Mouse (Mus musculus) lung, postnatal 0 days (tissue): ENCODE measurements around the gene Gm49403. TPM values are rescaled to one million over a fixed set of nuclear protein-coding genes. Genes with fewer than 3 reads are reported as not detected.

Experiments used
- ATAC-seq: fragments of 200-750 bp; cut with Nextera tagmentation; 2 replicates; pipeline ENCODE4 v1.8.0; 2017; ENCODE audit warnings: moderate library complexity
- DNase-seq: peaks from one replicate; pipeline ENCODE4 v3.0.0-alpha.2; 2016; ENCODE audit warnings: low spot score
- H3K27ac ChIP-seq: fragments of 300-500 bp; sonication (generic); 2 replicates; pipeline ENCODE4 v1.5.1; 2014; ENCODE audit warnings: antibody characterized with exemption, mild to moderate bottlenecking, low read length, mixed read lengths
- H3K27me3 ChIP-seq: fragments of 300-500 bp; sonication (generic); replicated peaks from 2 replicates; pipeline ENCODE4 v1.6.1; 2014; ENCODE audit warnings: low read length, mixed read lengths; ENCODE audit not compliant: insufficient read depth
- H3K36me3 ChIP-seq: fragments of 300-500 bp; sonication (generic); 2 replicates; pipeline ENCODE4 v1.6.1; 2014; ENCODE audit warnings: low read length, mixed read lengths; ENCODE audit not compliant: insufficient read depth
- H3K4me1 ChIP-seq: fragments of 300-500 bp; sonication (generic); 2 replicates; pipeline ENCODE4 v1.6.1; 2014; ENCODE audit warnings: antibody characterized with exemption, low read depth, low read length, mixed read lengths; ENCODE audit not compliant: insufficient read depth
- H3K4me2 ChIP-seq: fragments of 300-500 bp; sonication (generic); replicated peaks from 2 replicates; pipeline ENCODE4 v1.6.1; 2014; ENCODE audit warnings: low read depth, mild to moderate bottlenecking, low read length, moderate library complexity, mixed read lengths
- H3K4me3 ChIP-seq: fragments of 300-500 bp; sonication (generic); 2 replicates; pipeline ENCODE4 v1.5.1; 2014; ENCODE audit warnings: low read depth, low read length
- H3K9ac ChIP-seq: fragments of 300-500 bp; sonication (generic); replicated peaks from 2 replicates; pipeline ENCODE4 v1.6.1; 2014; ENCODE audit warnings: low read depth, mild to moderate bottlenecking
- H3K9me3 ChIP-seq: fragments of 300-500 bp; sonication (generic); 2 replicates; pipeline ENCODE4 v1.6.1; 2016; ENCODE audit warnings: low read length, mixed read lengths
- CTCF ChIP-seq: IDR thresholded peaks from 2 replicates; pipeline ENCODE4 v1.5.1; 2016; ENCODE audit warnings: antibody characterized with exemption, mild to moderate bottlenecking
- EP300 ChIP-seq: IDR thresholded peaks from 2 replicates; pipeline ENCODE4 v1.6.1; 2016; ENCODE audit warnings: antibody characterized with exemption, mild to moderate bottlenecking, control low read depth
- WGBS: fragments of 180-500 bp; shearing (Covaris S2); extraction: QIAGEN DNeasy Blood & Tissue Kit; methylation state at CpG from one replicate; pipeline ENCODE4 v1.1.7; 2014; 5-methylcytosine and 5-hydroxymethylcytosine counted together
- polyA plus RNA-seq: library from polyadenylated mRNA; unstranded; fragments of >200 nt; fragmentation: Nextera tagmentation; extraction: Ambion mirVana; gene quantifications from 2 replicates; pipeline ENCODE4 v1.2.1, GENCODE M21; 2015

Gm49403 gene
- polyA plus RNA-seq, 1 experiment from 2014 or later, result not detected

GRCm38 (mm10) chr19:8899079-8899478 is 15.3 kb downstream of the Gm49403 start:
- H3K9me3 ChIP-seq, result no peaks in the 10 kb centered on the region
- TF ChIP-seq EP300 (no peak), CTCF (no peak)
- WGBS, result 33% methylated on average over 3 of the region's 3 CpGs
- peak overlapping the region; percentile 91; the same call in 1 of the 2 replicates for H3K9ac ChIP-seq
- peak overlapping the region; percentile 92; the same call in 1 of the 2 replicates for H3K4me2 ChIP-seq
- H3K27ac ChIP-seq, result no peak overlapping the region
- no peaks in the 10 kb centered on the region for H3K27me3 ChIP-seq
- peaks cover 3% of the 10 kb centered on the region; the same call in 1 of the 2 replicates for H3K4me1 ChIP-seq
- no peaks in the 10 kb centered on the region for H3K36me3 ChIP-seq
- DNase-seq, result no peak
- ATAC-seq, result no peak
- H3K4me3 ChIP-seq, result no peak overlapping the region

- WGBS, result 90% methylated on average over 5 of the region's 5 CpGs
- ATAC-seq (no peak), DNase-seq (no peak)
- H3K4me3 ChIP-seq, result no peak overlapping the region
- H3K36me3 ChIP-seq, result peaks cover 29% of the 10 kb centered on the region; the same call in 1 of the 2 replicates
- TF ChIP-seq EP300 (no peak), CTCF (no peak)
- H3K27ac ChIP-seq, result no peak overlapping the region
- H3K4me2 ChIP-seq, result no peak overlapping the region
- no peak overlapping the region for H3K9ac ChIP-seq
- H3K4me1 ChIP-seq, result peaks cover 3% of the 10 kb centered on the region; the same call in 1 of the 2 replicates
- no peaks in the 10 kb centered on the region for H3K27me3 ChIP-seq
- H3K9me3 ChIP-seq, result no peaks in the 10 kb centered on the region
These were observed 19.7 kb downstream of the Gm49403 start for GRCm38 (mm10) chr19:8903412-8903811.

GRCm38 (mm10) chr19:8908531-8908930 is 24.8 kb downstream of the Gm49403 start:
- WGBS, result 86% methylated on average over 6 of the region's 6 CpGs
- Histone ChIP-seq H3K4me2 (no peak overlapping the region), H3K9ac (no peak overlapping the region), H3K4me3 (no peak overlapping the region), H3K36me3 (peaks cover 66% of the 10 kb centered on the region), H3K27me3 (no peaks in the 10 kb centered on the region), H3K9me3 (no peaks in the 10 kb centered on the region), H3K4me1 (no peaks in the 10 kb centered on the region), H3K27ac (no peak overlapping the region)
- TF ChIP-seq CTCF (no peak), EP300 (no peak)
- DNase-seq, result no peak
- no peak for ATAC-seq

DNA sequence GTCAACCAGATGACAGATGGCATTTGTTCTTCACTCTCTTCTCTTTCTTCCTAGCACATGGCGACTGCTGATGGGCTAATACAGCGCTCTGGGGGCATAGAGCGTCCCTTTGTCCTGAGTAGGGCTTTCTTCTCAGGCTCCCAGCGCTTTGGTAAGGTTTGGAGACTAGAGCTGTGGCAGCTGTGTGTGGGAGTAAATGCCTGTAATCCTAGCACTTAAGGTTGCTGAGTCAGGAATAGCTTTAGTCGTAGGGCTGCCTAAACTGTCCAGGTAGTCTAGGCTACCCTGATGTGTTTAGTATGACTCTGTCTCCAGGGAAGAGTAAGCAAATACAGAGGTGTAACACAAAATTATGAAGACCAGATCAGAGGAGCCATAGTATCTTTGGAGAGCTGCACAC is 28.1 kb downstream of the Gm49403 start:
- Histone ChIP-seq H3K4me1 (no peaks in the 10 kb centered on the region), H3K27me3 (no peaks in the 10 kb centered on the region)
- 91% methylated on average over 5 of the region's 5 CpGs for WGBS

DNA sequence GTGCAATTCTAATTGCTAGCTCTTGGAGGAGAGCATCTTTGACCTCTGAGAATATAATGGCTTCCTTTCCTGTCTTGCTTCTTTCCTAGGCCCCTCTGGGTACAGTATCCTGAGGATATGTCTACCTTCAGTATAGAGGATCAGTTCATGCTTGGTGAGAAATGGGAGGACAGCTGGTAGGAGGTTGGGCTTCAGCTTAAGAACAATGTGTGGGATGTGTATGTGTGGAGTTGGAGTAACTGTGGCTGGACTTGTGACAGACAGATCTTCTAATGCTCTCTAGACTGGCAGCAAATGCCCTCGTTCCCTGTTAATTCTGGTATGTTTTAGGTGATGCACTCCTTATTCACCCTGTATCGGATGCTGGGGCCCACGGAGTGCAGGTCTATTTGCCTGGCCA is 30.5 kb downstream of the Gm49403 start:
- Histone ChIP-seq H3K9ac (no peak overlapping the region), H3K36me3 (peaks cover 60% of the 10 kb centered on the region), H3K27me3 (no peaks in the 10 kb centered on the region), H3K27ac (no peak overlapping the region), H3K4me1 (no peaks in the 10 kb centered on the region), H3K4me2 (no peak overlapping the region), H3K4me3 (no peak overlapping the region), H3K9me3 (no peaks in the 10 kb centered on the region)
- TF ChIP-seq CTCF (no peak), EP300 (no peak)
- ATAC-seq (no peak), DNase-seq (no peak)
- 95% methylated on average over 3 of the region's 3 CpGs for WGBS

More for the DNA sequence above, 28.1 kb downstream of the Gm49403 start:
- Histone ChIP-seq H3K4me2 (no peak overlapping the region), H3K27ac (no peak overlapping the region), H3K36me3 (peaks cover 81% of the 10 kb centered on the region), H3K9me3 (no peaks in the 10 kb centered on the region), H3K9ac (no peak overlapping the region), H3K4me3 (no peak overlapping the region)
- ATAC-seq (no peak), DNase-seq (no peak)
- TF ChIP-seq EP300 (no peak), CTCF (no peak)

DNA sequence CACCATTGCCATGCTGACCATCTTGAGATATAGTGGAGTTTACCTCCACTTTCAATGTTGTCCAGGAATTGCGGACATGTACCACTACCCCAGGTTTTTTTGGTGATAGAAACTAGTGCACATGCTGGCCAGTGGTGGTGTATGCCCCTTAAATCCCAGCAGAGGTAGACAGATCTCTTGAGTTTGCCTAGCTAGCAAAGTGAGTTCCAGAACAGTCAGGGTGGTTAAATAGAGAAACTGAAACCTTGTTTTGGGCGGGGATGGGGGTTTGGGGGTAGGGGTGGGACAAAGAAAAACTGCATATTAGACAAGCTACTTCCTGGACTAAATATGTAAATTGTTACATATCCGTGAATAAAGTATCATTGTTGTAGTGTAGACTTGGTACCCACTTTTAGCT is 35.3 kb downstream of the Gm49403 start:
- Histone ChIP-seq H3K27me3 (no peaks in the 10 kb centered on the region), H3K36me3 (peaks cover 25% of the 10 kb centered on the region), H3K4me1 (peaks cover 7% of the 10 kb centered on the region; the same call in 1 of the 2 replicates), H3K9ac (no peak overlapping the region), H3K9me3 (no peaks in the 10 kb centered on the region), H3K4me3 (no peak overlapping the region), H3K4me2 (no peak overlapping the region), H3K27ac (no peak overlapping the region)
- no peak for TF ChIP-seq CTCF
- no peak for TF ChIP-seq EP300
- WGBS, result 91% methylated on average over 3 of the region's 3 CpGs
- ATAC-seq (no peak), DNase-seq (no peak)

GRCm38 (mm10) chr19:8919684-8920072 is 35.9 kb downstream of the Gm49403 start:
- H3K9me3 ChIP-seq, result no peaks in the 10 kb centered on the region
- no peaks in the 10 kb centered on the region for H3K27me3 ChIP-seq
- DNase-seq (no peak), ATAC-seq (no peak)
- no peak overlapping the region for H3K9ac ChIP-seq
- peak overlapping the region; percentile 91 for H3K27ac ChIP-seq
- peak overlapping the region; percentile 66; the same call in 1 of the 2 replicates for H3K4me2 ChIP-seq
- H3K4me3 ChIP-seq, result no peak overlapping the region
- peaks cover 7% of the 10 kb centered on the region; the same call in 1 of the 2 replicates for H3K4me1 ChIP-seq
- TF ChIP-seq CTCF (no peak), EP300 (no peak)
- peaks cover 19% of the 10 kb centered on the region for H3K36me3 ChIP-seq
- WGBS, result 76% methylated on average over 6 of the region's 6 CpGs
